Mouse (Mus musculus): Measurements from ENCODE around the gene Fam184a.

DNA sequence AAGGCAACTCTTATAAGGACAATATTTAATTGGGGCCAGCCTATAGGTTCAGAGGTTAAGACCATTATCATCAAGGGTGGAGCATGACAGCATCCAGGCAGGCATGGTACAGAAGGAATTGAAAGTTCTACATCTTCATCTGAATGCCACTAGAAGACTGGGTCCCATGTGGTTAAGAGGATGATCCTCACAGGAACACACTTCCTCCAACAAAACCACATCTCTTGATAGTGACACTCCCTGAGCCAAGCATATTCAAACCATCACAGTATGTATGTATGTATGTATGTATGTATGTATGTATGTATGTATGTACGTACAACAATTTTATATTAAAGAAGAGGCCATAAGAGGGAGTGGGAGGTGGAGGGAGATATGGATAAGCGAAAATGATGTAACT lies 25.7 kb upstream of the Fam184a start:
- TF ChIP-seq POLR2A (IDR thresholded peaks at IDR 0.05; ENCODE audit: borderline replicate concordance, extremely low read depth, insufficient read depth, insufficient read length, poor library complexity, severe bottlenecking) (no peak), CTCF (IDR thresholded peaks at IDR 0.05; ENCODE audit: borderline replicate concordance, extremely low read depth, insufficient read depth, insufficient read length) (no peak)
